Mouse (Mus musculus) hindbrain, embryonic 13.5 days (tissue): Measurements from ENCODE around the gene 5830473C10Rik. TPM values are rescaled to one million over a fixed set of nuclear protein-coding genes. Genes with fewer than 3 reads are reported as not detected.

Experiments used
- ATAC-seq: fragments of 200-750 bp; cut with Nextera tagmentation; 2 replicates; pipeline ENCODE4 v1.8.0; 2017; ENCODE audit warnings: moderate TSS enrichment; ENCODE audit not compliant: low FRiP score
- H3K27ac ChIP-seq: fragments of 300-500 bp; sonication (generic); 2 replicates; pipeline ENCODE4 v1.5.1; 2015; ENCODE audit warnings: inconsistent platforms, mild to moderate bottlenecking, moderate library complexity
- H3K27me3 ChIP-seq: fragments of 300-500 bp; sonication (generic); 2 replicates; pipeline ENCODE4 v1.6.1; 2015; ENCODE audit warnings: mild to moderate bottlenecking, inconsistent platforms
- H3K36me3 ChIP-seq: fragments of 300-500 bp; sonication (generic); 2 replicates; pipeline ENCODE4 v1.6.1; 2015; ENCODE audit warnings: mild to moderate bottlenecking, inconsistent platforms
- H3K4me1 ChIP-seq: fragments of 300-500 bp; sonication (generic); replicated peaks from 2 replicates; pipeline ENCODE4 v1.6.1; 2015; ENCODE audit warnings: inconsistent platforms
- H3K4me2 ChIP-seq: fragments of 300-500 bp; sonication (generic); 2 replicates; pipeline ENCODE4 v1.6.1; 2015; ENCODE audit warnings: inconsistent platforms, mild to moderate bottlenecking, moderate library complexity
- H3K4me3 ChIP-seq: fragments of 300-500 bp; sonication (generic); 2 replicates; pipeline ENCODE4 v1.5.1; 2015; ENCODE audit warnings: mild to moderate bottlenecking, inconsistent platforms
- H3K9ac ChIP-seq: fragments of 300-500 bp; sonication (generic); 2 replicates; pipeline ENCODE4 v1.6.1; 2015; ENCODE audit warnings: mild to moderate bottlenecking, inconsistent platforms
- H3K9me3 ChIP-seq: fragments of 300-500 bp; sonication (generic); 2 replicates; pipeline ENCODE4 v1.6.1; 2016; ENCODE audit warnings: inconsistent platforms
- WGBS: fragments of 180-500 bp; shearing (Covaris S2); methylation state at CpG from one replicate; pipeline ENCODE4 v1.1.7; 2015; 5-methylcytosine and 5-hydroxymethylcytosine counted together
- polyA plus RNA-seq: library from polyadenylated mRNA; unstranded; fragments of >200 nt; fragmentation: Nextera tagmentation; extraction: Ambion mirVana; gene quantifications from 2 replicates; pipeline ENCODE4 v1.2.1, GENCODE M21; 2015

Gene 5830473C10Rik
- polyA plus RNA-seq, 1 experiment from 2014 or later, result not detected

GRCm38 (mm10) chr5:90571216-90571615, 10.3 kb downstream of the 5830473C10Rik start:
- Histone ChIP-seq H3K27me3 (no peaks in the 10 kb centered on the region), H3K4me1 (peaks cover 4% of the 10 kb centered on the region; the same call in 1 of the 2 replicates), H3K27ac (no peak overlapping the region), H3K9me3 (no peaks in the 10 kb centered on the region), H3K4me3 (no peak overlapping the region), H3K36me3 (no peaks in the 10 kb centered on the region), H3K9ac (no peak overlapping the region), H3K4me2 (no peak overlapping the region)
- ATAC-seq, result no peak
- WGBS, result 20% methylated on average over 3 of the region's 3 CpGs

DNA sequence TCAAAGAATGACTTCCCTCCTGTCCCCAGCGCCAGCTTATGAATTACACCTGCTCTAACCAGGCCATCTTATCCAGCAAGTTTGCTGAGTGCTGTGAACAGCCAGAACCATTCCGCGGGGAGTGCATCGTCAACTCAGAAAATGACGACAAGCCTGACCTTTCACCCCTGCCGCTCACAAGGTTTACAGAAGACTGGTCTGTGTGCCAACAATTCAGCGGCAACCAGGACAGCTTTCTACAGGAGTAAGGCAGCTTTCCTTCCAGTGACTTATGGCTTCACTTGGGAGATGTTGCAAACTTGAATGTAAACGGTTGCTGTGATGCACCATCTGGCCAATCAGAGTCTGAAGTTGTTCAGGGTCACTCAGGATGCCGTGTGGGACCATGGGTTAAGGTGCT, 16.8 kb downstream of the 5830473C10Rik start:
- Histone ChIP-seq H3K36me3 (no peaks in the 10 kb centered on the region), H3K4me2 (no peak overlapping the region), H3K9ac (no peak overlapping the region), H3K27me3 (no peaks in the 10 kb centered on the region), H3K9me3 (no peaks in the 10 kb centered on the region), H3K27ac (no peak overlapping the region), H3K4me3 (no peak overlapping the region), H3K4me1 (no peaks in the 10 kb centered on the region)
- ATAC-seq, result no peak
- WGBS, result 89% methylated on average over 9 of the region's 9 CpGs

DNA sequence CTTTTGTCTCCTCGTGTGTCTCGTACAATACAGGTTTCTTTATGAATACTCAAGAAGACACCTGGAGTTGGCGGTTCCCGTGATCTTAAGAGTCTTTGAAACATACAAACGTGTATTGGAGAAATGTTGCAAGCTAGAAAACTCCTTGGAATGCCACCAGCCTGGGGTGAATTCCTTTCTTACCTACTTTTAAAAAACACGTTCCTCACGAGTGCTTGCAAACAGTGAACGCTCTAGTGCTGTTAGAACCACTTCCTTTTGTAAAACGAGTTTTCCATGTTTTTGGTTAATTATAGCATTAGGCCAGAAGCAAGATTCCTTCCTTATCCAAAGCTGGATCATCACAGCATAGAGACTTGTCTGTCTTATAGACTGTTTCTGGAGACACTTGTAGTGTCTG, 18.6 kb downstream of the 5830473C10Rik start:
- no peaks in the 10 kb centered on the region for H3K9me3 ChIP-seq
- no peak overlapping the region for H3K9ac ChIP-seq
- no peak overlapping the region for H3K4me3 ChIP-seq
- no peak overlapping the region for H3K27ac ChIP-seq
- 89% methylated on average over 9 of the region's 9 CpGs for WGBS
- H3K4me2 ChIP-seq, result no peak overlapping the region
- no peak for ATAC-seq
- no peaks in the 10 kb centered on the region for H3K36me3 ChIP-seq
- no peaks in the 10 kb centered on the region for H3K27me3 ChIP-seq
- H3K4me1 ChIP-seq, result no peaks in the 10 kb centered on the region

DNA sequence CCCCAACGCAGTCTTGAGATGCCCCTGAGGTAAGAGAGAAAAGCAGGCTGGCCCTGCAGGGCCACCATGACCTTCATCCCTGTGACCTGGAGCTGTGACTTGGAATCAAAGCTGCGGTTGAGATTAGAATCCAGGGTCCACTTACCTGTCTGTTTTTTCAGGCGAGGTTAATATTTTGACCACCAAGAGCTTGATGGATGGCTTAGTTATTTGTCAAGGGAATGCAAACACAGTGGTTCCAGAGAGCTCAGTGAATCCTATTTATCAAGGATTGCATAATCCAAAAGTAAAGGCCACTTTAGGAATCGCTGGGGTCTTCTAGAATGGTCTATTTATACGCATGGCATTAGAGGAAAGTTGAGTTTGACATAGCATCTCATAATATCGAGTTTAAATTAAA, 21.3 kb downstream of the 5830473C10Rik start:
- Histone ChIP-seq H3K9ac (no peak overlapping the region), H3K4me2 (no peak overlapping the region), H3K4me1 (no peaks in the 10 kb centered on the region), H3K27me3 (no peaks in the 10 kb centered on the region), H3K9me3 (no peaks in the 10 kb centered on the region), H3K36me3 (no peaks in the 10 kb centered on the region), H3K27ac (no peak overlapping the region), H3K4me3 (no peak overlapping the region)
- 94% methylated on average over 6 of the region's 6 CpGs for WGBS
- no peak for ATAC-seq

DNA sequence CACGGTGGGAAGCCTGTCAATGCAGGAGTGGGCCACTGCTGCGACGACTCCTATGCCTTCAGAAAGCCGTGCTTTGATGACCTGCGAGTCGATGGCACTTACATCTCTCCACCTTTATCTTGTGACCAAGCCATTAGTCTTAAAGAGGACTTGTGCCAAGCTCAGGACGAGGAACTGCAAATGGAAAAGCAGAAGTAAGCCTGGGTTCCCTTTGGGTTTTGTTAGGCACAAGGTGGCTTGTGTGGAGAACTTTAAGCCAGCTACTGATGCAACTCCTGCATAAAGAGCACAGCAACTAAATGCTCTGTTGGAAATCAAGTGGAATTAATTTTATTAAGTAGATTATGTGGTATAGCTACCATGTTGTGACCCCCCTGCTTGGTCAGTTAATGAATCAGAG, 23.9 kb downstream of the 5830473C10Rik start:
- no peaks in the 10 kb centered on the region for H3K27me3 ChIP-seq
- H3K9me3 ChIP-seq, result no peaks in the 10 kb centered on the region
- no peak overlapping the region for H3K9ac ChIP-seq
- H3K4me3 ChIP-seq, result no peak overlapping the region
- 0 out of 2 replicates have a peak, but pooled peaks cover 2% of the 10 kb centered on the region for H3K4me1 ChIP-seq
- H3K27ac ChIP-seq, result no peak overlapping the region
- H3K36me3 ChIP-seq, result no peaks in the 10 kb centered on the region
- WGBS, result 89% methylated on average over 7 of the region's 7 CpGs
- no peak overlapping the region for H3K4me2 ChIP-seq
- ATAC-seq, result no peak

GRCm38 (mm10) chr5:90586511-90586910, 25.6 kb downstream of the 5830473C10Rik start:
- 75% methylated on average over 5 of the region's 5 CpGs for WGBS
- H3K27me3 ChIP-seq, result no peaks in the 10 kb centered on the region
- no peak for ATAC-seq

GRCm38 (mm10) chr5:90588104-90588503, 27.2 kb downstream of the 5830473C10Rik start:
- H3K4me2 ChIP-seq, result no peak overlapping the region
- WGBS, result 94% methylated on average over 5 of the region's 5 CpGs
- H3K36me3 ChIP-seq, result no peaks in the 10 kb centered on the region
- H3K4me3 ChIP-seq, result no peak overlapping the region
- H3K9me3 ChIP-seq, result no peaks in the 10 kb centered on the region
- no peak overlapping the region for H3K27ac ChIP-seq
- H3K4me1 ChIP-seq, result 0 out of 2 replicates have a peak, but pooled peaks cover 2% of the 10 kb centered on the region
- no peak for ATAC-seq
- H3K9ac ChIP-seq, result no peak overlapping the region
- no peaks in the 10 kb centered on the region for H3K27me3 ChIP-seq

More at GRCm38 (mm10) chr5:90586511-90586910, 25.6 kb downstream of the 5830473C10Rik start:
- Histone ChIP-seq H3K9ac (no peak overlapping the region), H3K9me3 (no peaks in the 10 kb centered on the region), H3K36me3 (no peaks in the 10 kb centered on the region), H3K4me3 (no peak overlapping the region), H3K27ac (no peak overlapping the region), H3K4me2 (no peak overlapping the region), H3K4me1 (0 out of 2 replicates have a peak, but pooled peaks cover 2% of the 10 kb centered on the region)

GRCm38 (mm10) chr5:90588708-90589595, 28.0 kb downstream of the 5830473C10Rik start:
- peak overlapping the region; percentile 43 for H3K4me3 ChIP-seq
- WGBS, result 24% methylated on average over 25 of the region's 25 CpGs
- H3K9ac ChIP-seq, result peak overlapping the region; percentile 60
- H3K9me3 ChIP-seq, result no peaks in the 10 kb centered on the region
- no peak overlapping the region for H3K27ac ChIP-seq
- H3K27me3 ChIP-seq, result no peaks in the 10 kb centered on the region
- H3K36me3 ChIP-seq, result no peaks in the 10 kb centered on the region
- ATAC-seq, result peak; percentile 77
- peak overlapping the region; percentile 65 for H3K4me2 ChIP-seq
- H3K4me1 ChIP-seq, result 0 out of 2 replicates have a peak, but pooled peaks cover 2% of the 10 kb centered on the region

GRCm38 (mm10) chr5:90590676-90591075, 29.8 kb downstream of the 5830473C10Rik start:
- no peak for ATAC-seq

GRCm38 (mm10) chr5:90591936-90592335, 31.0 kb downstream of the 5830473C10Rik start:
- Histone ChIP-seq H3K9me3 (no peaks in the 10 kb centered on the region), H3K4me1 (0 out of 2 replicates have a peak, but pooled peaks cover 2% of the 10 kb centered on the region), H3K27ac (no peak overlapping the region), H3K4me3 (no peak overlapping the region), H3K27me3 (no peaks in the 10 kb centered on the region), H3K4me2 (no peak overlapping the region), H3K9ac (no peak overlapping the region), H3K36me3 (no peaks in the 10 kb centered on the region)
- whole genome bisulfite sequencing, result 90% methylated on average over 6 of the region's 6 CpGs
- ATAC-seq, result no peak

More at GRCm38 (mm10) chr5:90590676-90591075, 29.8 kb downstream of the 5830473C10Rik start:
- Histone ChIP-seq H3K9me3 (no peaks in the 10 kb centered on the region), H3K4me2 (no peak overlapping the region), H3K27ac (no peak overlapping the region), H3K4me1 (0 out of 2 replicates have a peak, but pooled peaks cover 2% of the 10 kb centered on the region), H3K36me3 (no peaks in the 10 kb centered on the region), H3K4me3 (no peak overlapping the region), H3K9ac (no peak overlapping the region), H3K27me3 (no peaks in the 10 kb centered on the region)
- 89% methylated on average over 10 of the region's 10 CpGs for WGBS

GRCm38 (mm10) chr5:90594945-90595344, 34.0 kb downstream of the 5830473C10Rik start:
- Histone ChIP-seq H3K9ac (no peak overlapping the region), H3K4me2 (no peak overlapping the region), H3K27me3 (no peaks in the 10 kb centered on the region), H3K27ac (no peak overlapping the region), H3K4me3 (no peak overlapping the region), H3K4me1 (no peaks in the 10 kb centered on the region), H3K9me3 (no peaks in the 10 kb centered on the region), H3K36me3 (no peaks in the 10 kb centered on the region)
- ATAC-seq, result no peak
- WGBS, result 89% methylated on average over 13 of the region's 13 CpGs

DNA sequence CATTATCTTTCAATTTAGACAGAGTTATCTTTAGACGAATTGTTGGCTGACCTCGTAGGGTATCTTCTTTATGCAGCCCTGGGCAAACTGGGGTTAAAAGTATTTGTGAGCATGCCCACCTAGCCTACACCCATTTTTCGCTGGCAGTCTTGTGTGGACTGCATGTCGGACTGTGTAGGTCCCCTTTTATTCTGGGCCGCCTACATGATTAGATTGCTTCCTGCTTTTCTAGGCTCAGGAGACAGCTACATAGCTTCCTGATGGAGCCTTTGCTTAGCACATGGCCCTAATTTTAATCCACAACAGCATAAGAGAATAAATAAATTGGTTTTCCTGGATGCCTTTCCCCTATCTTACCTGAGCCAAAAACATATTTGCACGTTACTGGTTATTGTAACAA, 35.2 kb downstream of the 5830473C10Rik start:
- H3K27me3 ChIP-seq, result no peaks in the 10 kb centered on the region
- 87% methylated on average over 6 of the region's 6 CpGs for WGBS
- no peak overlapping the region for H3K4me3 ChIP-seq
- ATAC-seq, result no peak
- no peaks in the 10 kb centered on the region for H3K9me3 ChIP-seq
- no peaks in the 10 kb centered on the region for H3K4me1 ChIP-seq
- no peak overlapping the region for H3K4me2 ChIP-seq
- H3K9ac ChIP-seq, result no peak overlapping the region
- H3K36me3 ChIP-seq, result no peaks in the 10 kb centered on the region
- no peak overlapping the region for H3K27ac ChIP-seq

DNA sequence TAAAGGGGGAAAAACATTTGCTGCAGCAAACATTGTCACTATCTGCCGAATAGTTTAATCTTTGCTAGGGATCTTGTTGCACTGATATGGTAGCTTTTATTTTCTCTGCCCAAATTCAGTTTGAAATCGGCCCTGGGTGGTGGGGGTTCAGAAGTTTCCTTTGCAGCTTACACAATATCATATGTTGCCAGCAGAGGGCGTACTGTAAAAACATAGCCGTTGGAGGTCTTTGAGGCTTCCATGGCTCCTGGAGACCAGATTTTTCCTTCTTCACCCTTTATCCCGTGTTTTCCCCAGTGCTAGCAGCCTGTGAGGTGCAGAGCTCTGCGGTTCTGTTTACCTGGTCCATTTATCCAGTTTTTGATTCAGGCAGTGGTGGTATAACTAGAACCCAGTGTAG, 40.6 kb downstream of the 5830473C10Rik start:
- Histone ChIP-seq H3K9me3 (no peaks in the 10 kb centered on the region), H3K27me3 (no peaks in the 10 kb centered on the region), H3K4me1 (no peaks in the 10 kb centered on the region), H3K9ac (no peak overlapping the region), H3K4me3 (no peak overlapping the region), H3K36me3 (no peaks in the 10 kb centered on the region), H3K4me2 (no peak overlapping the region), H3K27ac (no peak overlapping the region)
- 21% methylated on average over 6 of the region's 6 CpGs for WGBS
- no peak for ATAC-seq
